Mouse (Mus musculus) cortical plate, adult 2 months (tissue): Measurements from ENCODE around the gene Rarg.

ENCODE experiments used
- CTCF ChIP-seq: fragments of 200-500 bp; IDR thresholded peaks from 2 replicates; pipeline ENCODE4 v1.5.1; 2011; ENCODE audit warnings: mild to moderate bottlenecking, control low read depth, low read length; ENCODE audit not compliant: insufficient read depth; ENCODE audit errors: extremely low read depth
- POLR2A ChIP-seq: fragments of 200-500 bp; IDR thresholded peaks from 2 replicates; pipeline ENCODE4 v1.6.1; 2011; ENCODE audit warnings: mild to moderate bottlenecking, low read length, control low read depth; ENCODE audit not compliant: insufficient read depth; ENCODE audit errors: extremely low read depth

DNA sequence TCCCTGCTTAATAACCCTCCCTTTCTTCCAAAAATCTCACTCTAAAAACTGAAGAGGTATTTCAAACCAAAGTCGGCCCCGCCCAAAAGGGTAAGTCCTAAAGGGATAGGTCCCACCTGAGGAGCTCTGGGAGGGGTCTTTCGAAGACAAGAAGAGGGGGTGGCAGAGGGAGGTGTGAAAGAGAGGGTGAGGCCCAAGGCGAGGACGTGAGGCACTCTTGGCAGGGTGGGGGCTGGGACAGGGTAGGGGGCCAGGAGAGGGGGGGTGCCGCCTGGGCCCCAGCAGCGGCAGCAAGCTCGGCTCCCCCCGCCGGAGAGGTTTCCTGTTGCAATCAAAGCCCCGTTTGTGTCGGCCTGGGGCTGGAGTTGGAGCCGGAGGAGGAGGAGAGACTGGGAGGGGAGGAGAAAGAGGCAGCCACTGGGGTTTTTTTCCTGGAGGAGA, 8.0 kb downstream of the Rarg start:
- TF ChIP-seq CTCF = no peak
- TF ChIP-seq POLR2A = no peak
